Mouse (Mus musculus): ENCODE results near the gene Kcng1. TPM values are rescaled to one million over a fixed set of nuclear protein-coding genes. Genes with fewer than 3 reads are reported as not detected.

The Kcng1 gene
- not detected in 2 replicates for polyA plus RNA-seq (2015; fragmentation: Nextera tagmentation; extraction: Ambion mirVana)

GRCm38 (mm10) chr2:168281582-168281981 lies at the start of gene Kcng1:
Gene Kcng1, minus strand, starts transcription at chr2:168281736.
- no peak for DNase-seq (ENCODE audit: low spot score)

GRCm38 (mm10) chr2:168330421-168331070 lies 49.0 kb upstream of the Kcng1 start:
- DNase-seq (ENCODE audit: low spot score), result no peak

GRCm38 (mm10) chr2:168321716-168322374 lies 40.3 kb upstream of the Kcng1 start:
- peak; percentile 5 for DNase-seq (ENCODE audit: low spot score)

- no peak for DNase-seq (ENCODE audit: low spot score)
Observed at GRCm38 (mm10) chr2:168320388-168321182, 39.0 kb upstream of the Kcng1 start.

- DNase-seq (ENCODE audit: low spot score), result no peak
Observed at GRCm38 (mm10) chr2:168314646-168315446, 33.3 kb upstream of the Kcng1 start.

- no peak for DNase-seq (ENCODE audit: low spot score)
Observed at GRCm38 (mm10) chr2:168312504-168312903, 31.0 kb upstream of the Kcng1 start.

- DNase-seq (ENCODE audit: low spot score), result no peak
Observed at GRCm38 (mm10) chr2:168311006-168311405, 29.5 kb upstream of the Kcng1 start.

GRCm38 (mm10) chr2:168308916-168309315 lies 27.4 kb upstream of the Kcng1 start:
- no peak for DNase-seq (ENCODE audit: low spot score)

GRCm38 (mm10) chr2:168299650-168300049 lies 18.1 kb upstream of the Kcng1 start:
- no peak for DNase-seq (ENCODE audit: low spot score)

- no peak for DNase-seq (ENCODE audit: low spot score)
Observed at GRCm38 (mm10) chr2:168296530-168296929, 15.0 kb upstream of the Kcng1 start.

GRCm38 (mm10) chr2:168292521-168292920 lies 11.0 kb upstream of the Kcng1 start:
- no peak for DNase-seq (ENCODE audit: low spot score)

- no peak for DNase-seq (ENCODE audit: low spot score)
Observed at GRCm38 (mm10) chr2:168292041-168292440, 10.5 kb upstream of the Kcng1 start.

GRCm38 (mm10) chr2:168289851-168290250 lies 8.3 kb upstream of the Kcng1 start:
- no peak for DNase-seq (ENCODE audit: low spot score)

- DNase-seq (ENCODE audit: low spot score), result no peak
Observed at GRCm38 (mm10) chr2:168289016-168289415, 7.5 kb upstream of the Kcng1 start.

GRCm38 (mm10) chr2:168286987-168287386 lies 5.5 kb upstream of the Kcng1 start:
- DNase-seq (ENCODE audit: low spot score), result no peak

GRCm38 (mm10) chr2:168285143-168285542 lies 3.6 kb upstream of the Kcng1 start:
- no peak for DNase-seq (ENCODE audit: low spot score)

- no peak for DNase-seq (ENCODE audit: low spot score)
Observed at GRCm38 (mm10) chr2:168280729-168281581, 581 bp downstream of the Kcng1 start.

GRCm38 (mm10) chr2:168274374-168274935 lies 7.1 kb downstream of the Kcng1 start:
- peak; percentile 55 for DNase-seq (ENCODE audit: low spot score)

GRCm38 (mm10) chr2:168273387-168273786 lies 8.1 kb downstream of the Kcng1 start:
- DNase-seq (ENCODE audit: low spot score), result no peak

- DNase-seq (ENCODE audit: low spot score), result peak; percentile 26
Observed at GRCm38 (mm10) chr2:168268033-168268432, 13.5 kb downstream of the Kcng1 start.

All from thymus, postnatal 0 days (tissue).